Mouse (Mus musculus): Measurements from ENCODE around the gene Trim80. TPM values are rescaled to one million over a fixed set of nuclear protein-coding genes. Genes with fewer than 3 reads are reported as not detected.
"Not testable (repeated sequence)": the region's sequence is repeated elsewhere in the genome, so short reads cannot be mapped to it uniquely, and the experiment has no call there.

Gene Trim80
- polyA plus RNA-seq, 1 experiment from 2014 or later: not detected

- no peaks in the 10 kb centered on the region for H3K27me3 ChIP-seq (ENCODE audit: control insufficient read depth, insufficient read depth, low read length)
- no peak overlapping the region for H3K4me3 ChIP-seq (ENCODE audit: low read depth, low read length)
- DNase-seq (ENCODE audit: low spot score) (no peak), ATAC-seq (ENCODE audit: insufficient number of reproducible peaks, low FRiP score, low TSS enrichment, low read depth) (no peak)
- H3K27ac ChIP-seq (replicated peaks; ENCODE audit: low read depth, low read length): no peak overlapping the region
- H3K9me3 ChIP-seq (ENCODE audit: control insufficient read depth, low read length): no peaks in the 10 kb centered on the region
- 0 out of 2 replicates have a peak, but pooled peaks cover 2% of the 10 kb centered on the region for H3K4me1 ChIP-seq (ENCODE audit: control insufficient read depth, insufficient read depth, low read length)
- 78% methylated on average over 8 of the region's 8 CpGs for WGBS
- no peak overlapping the region for H3K9ac ChIP-seq (ENCODE audit: low read length)
- no peak overlapping the region for H3K4me2 ChIP-seq (ENCODE audit: low read depth, severe bottlenecking)
- H3K36me3 ChIP-seq (ENCODE audit: control insufficient read depth, insufficient read depth, low read length): no peaks in the 10 kb centered on the region
Measured at GRCm38 (mm10) chr11:115451781-115452241, 11.5 kb downstream of the Trim80 start.

DNA sequence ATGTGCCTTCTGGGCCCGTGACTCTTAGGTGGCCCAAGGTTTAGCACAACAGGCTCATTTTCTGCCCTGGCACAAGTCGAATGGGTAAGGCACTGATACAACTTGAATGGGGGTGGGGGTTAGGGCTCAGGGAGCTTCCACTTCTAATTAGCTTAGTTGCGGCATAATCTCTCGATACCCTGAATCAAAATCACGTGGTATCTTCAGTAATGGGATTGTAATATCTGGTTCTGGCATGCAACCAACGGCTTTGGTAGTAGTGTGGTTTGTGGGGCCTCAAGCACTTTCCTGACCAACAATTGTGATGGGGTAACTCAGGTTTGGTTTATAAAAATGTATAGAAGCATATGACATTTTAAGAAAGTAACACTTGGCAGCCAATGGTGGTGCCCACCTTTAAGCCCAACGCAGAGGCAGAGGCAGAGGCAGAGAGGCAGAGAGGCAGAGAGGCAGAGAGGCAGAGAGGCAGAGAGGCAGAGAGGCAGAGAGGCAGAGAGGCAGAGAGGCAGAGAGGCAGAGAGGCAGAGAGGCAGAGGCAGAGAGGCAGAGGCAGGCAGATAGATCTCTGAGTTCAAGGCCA lies 12.0 kb downstream of the Trim80 start:
- H3K27ac ChIP-seq (replicated peaks; ENCODE audit: low read depth, low read length): no peak overlapping the region
- WGBS: 88% methylated on average over 7 of the region's 7 CpGs
- H3K4me2 ChIP-seq (ENCODE audit: low read depth, severe bottlenecking): no peak overlapping the region
- no peaks in the 10 kb centered on the region for H3K27me3 ChIP-seq (ENCODE audit: control insufficient read depth, insufficient read depth, low read length)
- H3K4me1 ChIP-seq (ENCODE audit: control insufficient read depth, insufficient read depth, low read length): 0 out of 2 replicates have a peak, but pooled peaks cover 4% of the 10 kb centered on the region
- no peaks in the 10 kb centered on the region for H3K36me3 ChIP-seq (ENCODE audit: control insufficient read depth, insufficient read depth, low read length)
- ATAC-seq (ENCODE audit: insufficient number of reproducible peaks, low FRiP score, low TSS enrichment, low read depth) (no peak), DNase-seq (ENCODE audit: low spot score) (no peak)
- H3K9me3 ChIP-seq (ENCODE audit: control insufficient read depth, low read length): no peaks in the 10 kb centered on the region
- H3K4me3 ChIP-seq (ENCODE audit: low read depth, low read length): no peak overlapping the region
- H3K9ac ChIP-seq (ENCODE audit: low read length): no peak overlapping the region

GRCm38 (mm10) chr11:115453306-115453705 lies 13.0 kb downstream of the Trim80 start:
- H3K9ac ChIP-seq (ENCODE audit: low read length): no peak overlapping the region

DNA sequence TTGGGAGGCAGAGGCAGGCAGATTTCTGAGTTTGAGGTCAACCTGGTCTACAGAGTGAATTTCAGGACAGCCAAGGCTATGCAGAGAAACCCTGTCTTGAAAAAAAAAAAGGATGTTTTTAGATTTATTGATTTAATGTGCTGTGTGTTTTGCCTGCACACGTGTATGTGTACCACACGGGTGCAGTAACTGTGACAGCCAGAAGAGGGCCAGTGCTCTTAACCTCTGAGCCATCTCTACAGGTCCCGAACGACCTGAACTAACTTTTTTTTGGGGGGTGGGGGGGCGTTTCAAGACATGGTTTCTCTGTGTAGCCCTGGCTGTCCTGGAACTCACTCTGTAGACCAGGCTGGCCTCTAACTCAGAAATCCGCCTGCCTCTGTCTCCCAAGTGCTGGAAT lies 14.5 kb downstream of the Trim80 start:
- H3K4me2 ChIP-seq (ENCODE audit: low read depth, severe bottlenecking); H3K27me3 ChIP-seq (ENCODE audit: control insufficient read depth, insufficient read depth, low read length); H3K9ac ChIP-seq (ENCODE audit: low read length); DNase-seq (ENCODE audit: low spot score); H3K9me3 ChIP-seq (ENCODE audit: control insufficient read depth, low read length); H3K27ac ChIP-seq (replicated peaks; ENCODE audit: low read depth, low read length); ATAC-seq (ENCODE audit: insufficient number of reproducible peaks, low FRiP score, low TSS enrichment, low read depth); H3K4me3 ChIP-seq (ENCODE audit: low read depth, low read length); H3K4me1 ChIP-seq (ENCODE audit: control insufficient read depth, insufficient read depth, low read length); H3K36me3 ChIP-seq (ENCODE audit: control insufficient read depth, insufficient read depth, low read length): not testable (repeated sequence)
- WGBS: 90% methylated on average over 6 of the region's 6 CpGs

More at GRCm38 (mm10) chr11:115453306-115453705, 13.0 kb downstream of the Trim80 start:
- WGBS: 79% methylated on average over 4 of the region's 4 CpGs
- Histone ChIP-seq H3K27me3 (ENCODE audit: control insufficient read depth, insufficient read depth, low read length) (no peaks in the 10 kb centered on the region), H3K9me3 (ENCODE audit: control insufficient read depth, low read length) (no peaks in the 10 kb centered on the region), H3K4me2 (ENCODE audit: low read depth, severe bottlenecking) (no peak overlapping the region), H3K36me3 (ENCODE audit: control insufficient read depth, insufficient read depth, low read length) (no peaks in the 10 kb centered on the region), H3K4me3 (ENCODE audit: low read depth, low read length) (no peak overlapping the region), H3K27ac (replicated peaks; ENCODE audit: low read depth, low read length) (no peak overlapping the region), H3K4me1 (ENCODE audit: control insufficient read depth, insufficient read depth, low read length) (0 out of 2 replicates have a peak, but pooled peaks cover 4% of the 10 kb centered on the region)
- ATAC-seq (ENCODE audit: insufficient number of reproducible peaks, low FRiP score, low TSS enrichment, low read depth) (no peak), DNase-seq (ENCODE audit: low spot score) (no peak)

GRCm38 (mm10) chr11:115455619-115456018 lies 15.3 kb downstream of the Trim80 start:
- no peak for DNase-seq (ENCODE audit: low spot score)
- no peak for ATAC-seq (ENCODE audit: insufficient number of reproducible peaks, low FRiP score, low TSS enrichment, low read depth)
- no peak overlapping the region for H3K9ac ChIP-seq (ENCODE audit: low read length)
- H3K9me3 ChIP-seq (ENCODE audit: control insufficient read depth, low read length): no peaks in the 10 kb centered on the region
- H3K4me2 ChIP-seq (ENCODE audit: low read depth, severe bottlenecking): no peak overlapping the region
- no peak overlapping the region for H3K4me3 ChIP-seq (ENCODE audit: low read depth, low read length)
- no peaks in the 10 kb centered on the region for H3K27me3 ChIP-seq (ENCODE audit: control insufficient read depth, insufficient read depth, low read length)
- WGBS: 86% methylated on average over 15 of the region's 15 CpGs
- no peaks in the 10 kb centered on the region for H3K36me3 ChIP-seq (ENCODE audit: control insufficient read depth, insufficient read depth, low read length)
- H3K4me1 ChIP-seq (ENCODE audit: control insufficient read depth, insufficient read depth, low read length): 0 out of 2 replicates have a peak, but pooled peaks cover 2% of the 10 kb centered on the region
- H3K27ac ChIP-seq (replicated peaks; ENCODE audit: low read depth, low read length): no peak overlapping the region

DNA sequence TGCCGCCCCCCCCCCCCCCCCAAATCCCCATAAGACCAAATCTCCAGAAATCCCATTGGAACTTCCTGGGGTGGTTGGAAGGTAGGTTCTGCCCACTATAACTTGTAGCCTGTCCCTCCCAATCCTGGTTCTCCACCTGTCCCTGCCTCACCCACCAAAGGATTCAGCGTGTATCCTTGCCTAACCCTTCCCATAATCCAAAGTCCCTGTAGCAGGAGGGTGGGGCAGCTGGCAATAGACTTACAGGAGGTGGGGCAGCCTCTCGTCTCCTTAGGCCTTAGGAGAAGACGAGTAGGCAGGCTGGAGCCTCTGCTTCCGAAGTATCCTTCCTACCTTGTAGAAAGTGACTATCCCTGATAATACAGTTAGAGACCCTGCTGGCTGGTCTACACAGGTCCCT lies 15.8 kb downstream of the Trim80 start:
- Histone ChIP-seq H3K36me3 (ENCODE audit: control insufficient read depth, insufficient read depth, low read length) (no peaks in the 10 kb centered on the region), H3K9me3 (ENCODE audit: control insufficient read depth, low read length) (no peaks in the 10 kb centered on the region), H3K4me2 (ENCODE audit: low read depth, severe bottlenecking) (no peak overlapping the region), H3K27me3 (ENCODE audit: control insufficient read depth, insufficient read depth, low read length) (no peaks in the 10 kb centered on the region), H3K27ac (replicated peaks; ENCODE audit: low read depth, low read length) (no peak overlapping the region), H3K9ac (ENCODE audit: low read length) (no peak overlapping the region), H3K4me1 (ENCODE audit: control insufficient read depth, insufficient read depth, low read length) (0 out of 2 replicates have a peak, but pooled peaks cover 2% of the 10 kb centered on the region), H3K4me3 (ENCODE audit: low read depth, low read length) (no peak overlapping the region)
- DNase-seq (ENCODE audit: low spot score): no peak
- 95% methylated on average over 5 of the region's 5 CpGs for WGBS
- ATAC-seq (ENCODE audit: insufficient number of reproducible peaks, low FRiP score, low TSS enrichment, low read depth): no peak

DNA sequence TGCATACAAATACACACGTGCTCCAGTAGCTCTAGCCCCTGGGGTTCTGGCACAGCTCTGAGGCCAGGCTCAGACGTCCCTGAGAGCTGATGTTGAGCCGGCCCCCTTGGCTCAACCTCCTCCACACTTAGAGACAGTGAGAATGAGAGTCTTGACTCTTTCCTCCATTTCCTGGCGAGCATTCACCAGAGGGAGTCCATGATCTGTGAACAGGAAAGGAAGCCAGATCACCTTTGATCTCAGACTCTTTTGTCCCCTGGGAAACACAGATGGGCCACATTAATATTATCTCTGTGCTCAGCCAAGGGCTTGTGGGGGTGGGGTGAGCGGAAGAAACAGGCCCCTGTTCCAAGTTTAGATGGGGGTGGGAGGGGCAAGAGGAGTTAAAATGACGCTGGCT lies 17.1 kb downstream of the Trim80 start:
- no peak overlapping the region for H3K4me2 ChIP-seq (ENCODE audit: low read depth, severe bottlenecking)
- H3K4me3 ChIP-seq (ENCODE audit: low read depth, low read length): no peak overlapping the region
- H3K9me3 ChIP-seq (ENCODE audit: control insufficient read depth, low read length): no peaks in the 10 kb centered on the region
- DNase-seq (ENCODE audit: low spot score): no peak
- H3K27ac ChIP-seq (replicated peaks; ENCODE audit: low read depth, low read length): no peak overlapping the region
- H3K9ac ChIP-seq (ENCODE audit: low read length): no peak overlapping the region
- H3K4me1 ChIP-seq (ENCODE audit: control insufficient read depth, insufficient read depth, low read length): 0 out of 2 replicates have a peak, but pooled peaks cover 2% of the 10 kb centered on the region
- ATAC-seq (ENCODE audit: insufficient number of reproducible peaks, low FRiP score, low TSS enrichment, low read depth): no peak
- no peaks in the 10 kb centered on the region for H3K27me3 ChIP-seq (ENCODE audit: control insufficient read depth, insufficient read depth, low read length)
- H3K36me3 ChIP-seq (ENCODE audit: control insufficient read depth, insufficient read depth, low read length): no peaks in the 10 kb centered on the region
- WGBS: 28% methylated on average over 6 of the region's 6 CpGs

GRCm38 (mm10) chr11:115460976-115461375 lies 20.6 kb downstream of the Trim80 start:
- Histone ChIP-seq H3K9ac (ENCODE audit: low read length) (no peak overlapping the region), H3K27ac (replicated peaks; ENCODE audit: low read depth, low read length) (no peak overlapping the region), H3K4me3 (ENCODE audit: low read depth, low read length) (no peak overlapping the region), H3K4me1 (ENCODE audit: control insufficient read depth, insufficient read depth, low read length) (0 out of 2 replicates have a peak, but pooled peaks cover 2% of the 10 kb centered on the region), H3K36me3 (ENCODE audit: control insufficient read depth, insufficient read depth, low read length) (no peaks in the 10 kb centered on the region; the same call in 1 of the 2 replicates), H3K4me2 (ENCODE audit: low read depth, severe bottlenecking) (no peak overlapping the region), H3K27me3 (ENCODE audit: control insufficient read depth, insufficient read depth, low read length) (no peaks in the 10 kb centered on the region), H3K9me3 (ENCODE audit: control insufficient read depth, low read length) (no peaks in the 10 kb centered on the region)
- 19% methylated on average over 8 of the region's 8 CpGs for WGBS
- no peak for DNase-seq (ENCODE audit: low spot score)
- ATAC-seq (ENCODE audit: insufficient number of reproducible peaks, low FRiP score, low TSS enrichment, low read depth): no peak

Data from limb, embryonic 11.5 days (tissue).